Mouse (Mus musculus) kidney, adult 11 months (tissue): Measurements from ENCODE around the gene Eif3f.

Experiments used
- DNase-seq: peaks from one replicate; pipeline ENCODE4 v3.0.0; 2022

Eif3f gene

GRCm38 (mm10) chr7:108972273-108972672 lies 38.1 kb downstream of the Eif3f start:
- no peak for DNase-seq

DNA sequence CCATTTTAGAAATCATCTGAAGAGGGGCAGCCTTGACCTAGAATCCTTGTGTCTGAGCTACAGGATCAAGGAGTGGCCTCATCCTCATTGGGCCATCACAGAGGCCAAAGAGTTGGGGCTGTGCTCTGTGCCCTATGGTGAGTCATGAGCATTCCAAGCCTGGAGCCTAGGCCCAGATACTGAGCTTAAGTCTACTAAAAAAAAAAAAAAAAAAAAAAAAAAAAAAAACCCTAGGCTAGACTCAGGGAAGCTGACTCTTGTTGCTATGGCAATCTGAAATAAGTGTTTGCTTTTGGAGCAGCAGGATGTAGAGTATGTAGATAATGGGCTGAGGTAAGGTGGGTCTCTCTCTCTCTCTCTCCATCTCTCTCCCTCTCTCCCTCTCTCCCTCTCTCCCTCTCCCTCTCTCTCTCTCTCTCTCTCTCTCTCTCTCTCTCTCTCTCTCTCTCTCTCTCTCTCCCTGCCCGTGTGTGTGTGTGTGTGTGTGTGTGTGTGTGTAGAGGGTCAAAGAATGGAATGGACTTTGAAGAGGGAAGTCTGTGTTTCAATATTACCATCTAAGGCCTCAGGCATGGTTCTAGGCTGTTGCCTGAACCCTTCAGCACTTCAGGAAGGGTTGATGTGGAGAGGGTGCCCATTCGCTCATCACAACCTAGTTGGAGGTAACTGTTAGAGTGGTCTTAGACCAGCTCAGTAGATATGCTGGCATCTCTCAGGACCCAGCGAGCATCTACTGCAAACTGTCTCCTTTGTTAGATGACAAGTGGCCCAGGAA lies 51.9 kb downstream of the Eif3f start:
- no peak for DNase-seq

DNA sequence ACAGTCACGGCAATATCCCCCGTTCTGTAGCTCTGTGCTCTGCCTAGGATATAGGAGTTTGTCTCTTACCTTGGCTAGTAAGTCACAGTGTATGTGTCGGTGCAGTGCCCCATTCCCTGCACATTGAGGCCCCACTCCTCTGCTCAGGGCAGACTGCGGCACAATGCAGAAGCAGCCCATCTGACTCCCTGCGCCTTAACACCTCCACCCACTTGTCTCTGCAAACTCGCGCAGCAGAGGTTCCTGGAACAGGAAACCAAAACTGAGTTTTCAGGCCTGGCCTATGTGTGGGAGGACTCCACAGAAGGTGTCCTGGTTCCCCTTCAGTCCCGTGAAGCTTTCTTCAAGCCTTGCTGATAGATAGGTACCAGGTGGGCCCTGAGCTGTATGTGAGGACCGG lies 57.0 kb downstream of the Eif3f start:
- DNase-seq = no peak
